Mouse (Mus musculus) erythroblast, embryonic 14.5 days (primary cell): Measurements from ENCODE around the gene Ntrk2. TPM values are rescaled to one million over a fixed set of nuclear protein-coding genes. Genes with fewer than 3 reads are reported as not detected.
"Not testable (repeated sequence)": the region's sequence is repeated elsewhere in the genome, so short reads cannot be mapped to it uniquely, and the experiment has no call there.

ENCODE experiments used
- H3K27me3 ChIP-seq: 2 replicates; pipeline ENCODE4 v1.6.1; 2012; ENCODE audit warnings: inconsistent platforms; ENCODE audit not compliant: control insufficient read depth
- H3K36me3 ChIP-seq: 2 replicates; pipeline ENCODE4 v1.6.1; 2012; ENCODE audit warnings: mild to moderate bottlenecking, inconsistent platforms; ENCODE audit not compliant: control insufficient read depth
- H3K4me1 ChIP-seq: 2 replicates; pipeline ENCODE4 v1.6.1; 2012; ENCODE audit warnings: inconsistent platforms; ENCODE audit not compliant: control insufficient read depth
- H3K4me3 ChIP-seq: replicated peaks from 2 replicates; pipeline ENCODE3; 2012; ENCODE audit warnings: moderate library complexity, mild to moderate bottlenecking, inconsistent platforms
- H3K9me3 ChIP-seq: 2 replicates; pipeline ENCODE4 v1.6.1; 2012; ENCODE audit warnings: low read length, inconsistent platforms, mixed read lengths; ENCODE audit not compliant: control insufficient read depth
- GATA1 ChIP-seq: IDR thresholded peaks from 2 replicates; pipeline ENCODE4 v1.6.1; 2012; ENCODE audit warnings: low read length, inconsistent platforms, mixed read lengths
- TAL1 ChIP-seq: IDR thresholded peaks from 3 replicates; pipeline ENCODE4 v1.6.1; 2012; ENCODE audit warnings: low read length, inconsistent platforms, mixed read lengths
- polyA plus RNA-seq: library from polyadenylated mRNA; stranded (reverse); fragments of >175 nt; gene quantifications from 2 replicates; pipeline ENCODE4 v1.2.3, GENCODE M21; 2012

Gene Ntrk2
- polyA plus RNA-seq, 1 experiment = not detected

DNA sequence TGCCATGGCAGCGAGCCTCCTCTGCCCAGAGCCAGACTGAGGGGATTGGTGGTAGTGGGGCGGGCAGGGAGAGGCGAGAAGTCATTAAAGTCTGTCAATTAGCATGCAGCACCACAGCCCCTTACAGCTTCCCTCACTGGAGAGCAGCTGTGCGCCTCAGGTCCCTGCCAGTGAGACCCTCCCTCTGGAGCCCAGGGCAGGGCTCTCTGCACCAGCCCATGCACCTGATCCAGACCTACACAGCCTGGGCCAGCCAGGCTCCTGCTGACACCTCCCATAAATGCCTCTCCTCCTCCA, 286.4 kb downstream of the Ntrk2 start:
- Histone ChIP-seq H3K36me3 (no peaks in the 10 kb centered on the region), H3K4me3 (no peak overlapping the region), H3K9me3 (no peaks in the 10 kb centered on the region), H3K27me3 (no peaks in the 10 kb centered on the region), H3K4me1 (no peaks in the 10 kb centered on the region)
- TF ChIP-seq GATA1 = no peak
- TF ChIP-seq TAL1 = no peak

DNA sequence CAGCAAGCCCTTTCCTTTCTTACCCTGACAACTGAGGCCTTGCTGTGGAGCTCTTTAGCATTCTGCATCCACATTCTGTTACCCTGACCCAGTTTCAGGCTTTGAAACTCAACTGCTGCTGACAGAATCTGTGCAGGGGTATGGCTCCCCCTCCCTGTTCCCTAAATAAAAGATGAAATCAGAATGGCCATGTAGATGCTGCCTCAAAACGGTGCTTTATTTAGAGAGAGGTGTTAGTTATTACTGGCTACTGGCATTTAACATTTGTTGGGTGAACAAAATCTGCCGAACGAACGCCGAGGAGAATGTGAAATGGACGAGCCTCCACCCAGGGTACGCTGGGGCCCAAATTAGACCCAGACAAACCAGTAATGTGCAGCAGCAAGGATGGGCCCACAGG, 288.4 kb downstream of the Ntrk2 start:
- Histone ChIP-seq H3K27me3 (no peaks in the 10 kb centered on the region), H3K4me1 (no peaks in the 10 kb centered on the region), H3K9me3 (no peaks in the 10 kb centered on the region), H3K36me3 (no peaks in the 10 kb centered on the region), H3K4me3 (no peak overlapping the region)
- TF ChIP-seq TAL1 (no peak), GATA1 (no peak)

- Histone ChIP-seq H3K27me3 (no peaks in the 10 kb centered on the region), H3K4me3 (no peak overlapping the region), H3K36me3 (no peaks in the 10 kb centered on the region), H3K9me3 (no peaks in the 10 kb centered on the region), H3K4me1 (no peaks in the 10 kb centered on the region)
- no peak for TF ChIP-seq GATA1
- TF ChIP-seq TAL1 = no peak
These were observed 289.5 kb downstream of the Ntrk2 start for GRCm38 (mm10) chr13:59095811-59096391.

GRCm38 (mm10) chr13:59100086-59100485, 293.7 kb downstream of the Ntrk2 start:
- Histone ChIP-seq H3K9me3 (no peaks in the 10 kb centered on the region), H3K4me3 (no peak overlapping the region), H3K36me3 (no peaks in the 10 kb centered on the region), H3K4me1 (no peaks in the 10 kb centered on the region), H3K27me3 (no peaks in the 10 kb centered on the region)
- TF ChIP-seq GATA1 (no peak), TAL1 (no peak)

- peaks cover 28% of the 10 kb centered on the region for H3K9me3 ChIP-seq
- not testable (repeated sequence) for H3K4me3 ChIP-seq, H3K36me3 ChIP-seq, H3K27me3 ChIP-seq, H3K4me1 ChIP-seq
These were observed 301.4 kb downstream of the Ntrk2 start for GRCm38 (mm10) chr13:59107791-59108190.

DNA sequence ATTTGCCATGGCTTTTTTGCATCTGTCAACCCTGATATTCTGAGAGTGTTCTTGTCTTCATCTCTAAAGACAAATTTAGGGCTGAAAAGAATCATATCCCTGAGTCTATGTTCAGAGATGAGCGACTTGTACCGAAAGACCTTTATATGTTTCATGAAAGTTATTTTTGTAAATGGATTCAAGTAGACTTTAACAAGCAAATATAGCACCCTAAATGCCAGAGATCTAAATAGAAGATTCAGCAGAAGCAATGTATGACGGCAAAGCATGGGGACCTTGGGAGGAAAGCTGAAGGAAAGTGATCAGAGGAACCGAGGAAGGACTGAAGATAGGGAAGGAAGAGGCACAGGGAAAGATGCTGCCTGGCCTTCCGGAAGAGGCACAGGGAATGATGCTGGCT, 303.7 kb downstream of the Ntrk2 start:
- TF ChIP-seq GATA1 (no peak), TAL1 (no peak)
- no peaks in the 10 kb centered on the region; the same call in 1 of the 2 replicates for H3K4me1 ChIP-seq
- H3K27me3 ChIP-seq = no peaks in the 10 kb centered on the region
- peaks cover 45% of the 10 kb centered on the region for H3K9me3 ChIP-seq
- H3K4me3 ChIP-seq = no peak overlapping the region
- no peaks in the 10 kb centered on the region for H3K36me3 ChIP-seq

- H3K4me1 ChIP-seq = no peaks in the 10 kb centered on the region; the same call in 1 of the 2 replicates
- no peak for TF ChIP-seq GATA1
- TF ChIP-seq TAL1 = no peak
- H3K36me3 ChIP-seq = no peaks in the 10 kb centered on the region
- H3K27me3 ChIP-seq = no peaks in the 10 kb centered on the region
- peaks cover 64% of the 10 kb centered on the region for H3K9me3 ChIP-seq
- no peak overlapping the region for H3K4me3 ChIP-seq
These were observed 308.3 kb downstream of the Ntrk2 start for GRCm38 (mm10) chr13:59114684-59115083.

GRCm38 (mm10) chr13:59115551-59115950, 309.2 kb downstream of the Ntrk2 start:
- TF ChIP-seq TAL1 (no peak), GATA1 (no peak)

GRCm38 (mm10) chr13:59117233-59117632, 310.9 kb downstream of the Ntrk2 start:
- TF ChIP-seq GATA1 (no peak), TAL1 (no peak)
- Histone ChIP-seq H3K36me3 (no peaks in the 10 kb centered on the region), H3K27me3 (no peaks in the 10 kb centered on the region), H3K9me3 (peaks cover 61% of the 10 kb centered on the region), H3K4me1 (no peaks in the 10 kb centered on the region), H3K4me3 (no peak overlapping the region)

More at GRCm38 (mm10) chr13:59115551-59115950, 309.2 kb downstream of the Ntrk2 start:
- H3K9me3 ChIP-seq = peaks cover 68% of the 10 kb centered on the region
- no peak overlapping the region for H3K4me3 ChIP-seq
- H3K36me3 ChIP-seq = no peaks in the 10 kb centered on the region
- no peaks in the 10 kb centered on the region; the same call in 1 of the 2 replicates for H3K4me1 ChIP-seq
- H3K27me3 ChIP-seq = no peaks in the 10 kb centered on the region

GRCm38 (mm10) chr13:59119596-59120394, 313.4 kb downstream of the Ntrk2 start:
- TF ChIP-seq GATA1 = no peak
- no peak for TF ChIP-seq TAL1
- H3K9me3 ChIP-seq = peaks cover 47% of the 10 kb centered on the region

More at GRCm38 (mm10) chr13:59119596-59120394, 313.4 kb downstream of the Ntrk2 start:
- Histone ChIP-seq H3K27me3 (no peaks in the 10 kb centered on the region), H3K4me3 (no peak overlapping the region), H3K4me1 (no peaks in the 10 kb centered on the region), H3K36me3 (no peaks in the 10 kb centered on the region)
